Mouse (Mus musculus): ENCODE data around the gene Prkar2b. TPM values are rescaled to one million over a fixed set of nuclear protein-coding genes. Genes with fewer than 3 reads are reported as not detected.

Gene Prkar2b
- polyA plus RNA-seq, 1 experiment from 2014 or later: 12.7 TPM

- WGBS: 74% methylated on average over 10 of the region's 10 CpGs
- H3K4me3 ChIP-seq (ENCODE audit: low read length): no peak overlapping the region
- H3K27me3 ChIP-seq (replicated peaks; ENCODE audit: control insufficient read depth, insufficient read depth, low read length): no peaks in the 10 kb centered on the region
- no peak overlapping the region for H3K4me2 ChIP-seq (ENCODE audit: low read depth, low read length)
- no peak overlapping the region for H3K27ac ChIP-seq (ENCODE audit: low read length)
- no peaks in the 10 kb centered on the region for H3K9me3 ChIP-seq (ENCODE audit: control insufficient read depth, low read length)
- no peaks in the 10 kb centered on the region for H3K4me1 ChIP-seq (ENCODE audit: control insufficient read depth, insufficient read depth, low read length)
- ATAC-seq: no peak
- H3K36me3 ChIP-seq (ENCODE audit: control insufficient read depth, insufficient read depth, low read length): no peaks in the 10 kb centered on the region
- H3K9ac ChIP-seq (ENCODE audit: low read depth, low read length): no peak overlapping the region
These were observed 15.0 kb upstream of the Prkar2b start for GRCm38 (mm10) chr12:32075831-32076715.

GRCm38 (mm10) chr12:32074271-32074670 is 13.2 kb upstream of the Prkar2b start:
- H3K4me2 ChIP-seq (ENCODE audit: low read depth, low read length): no peak overlapping the region
- no peak overlapping the region for H3K4me3 ChIP-seq (ENCODE audit: low read length)
- H3K27ac ChIP-seq (ENCODE audit: low read length): no peak overlapping the region
- no peak for ATAC-seq
- H3K4me1 ChIP-seq (ENCODE audit: control insufficient read depth, insufficient read depth, low read length): no peaks in the 10 kb centered on the region
- H3K9ac ChIP-seq (ENCODE audit: low read depth, low read length): no peak overlapping the region
- no peaks in the 10 kb centered on the region for H3K27me3 ChIP-seq (replicated peaks; ENCODE audit: control insufficient read depth, insufficient read depth, low read length)
- no peaks in the 10 kb centered on the region for H3K9me3 ChIP-seq (ENCODE audit: control insufficient read depth, low read length)
- WGBS: 66% methylated on average over 6 of the region's 6 CpGs
- H3K36me3 ChIP-seq (ENCODE audit: control insufficient read depth, insufficient read depth, low read length): no peaks in the 10 kb centered on the region

- H3K9ac ChIP-seq (ENCODE audit: low read depth, low read length): no peak overlapping the region
- peaks cover 4% of the 10 kb centered on the region; the same call in 1 of the 2 replicates for H3K4me1 ChIP-seq (ENCODE audit: control insufficient read depth, insufficient read depth, low read length)
- no peak for ATAC-seq
- H3K36me3 ChIP-seq (ENCODE audit: control insufficient read depth, insufficient read depth, low read length): no peaks in the 10 kb centered on the region
- no peaks in the 10 kb centered on the region for H3K9me3 ChIP-seq (ENCODE audit: control insufficient read depth, low read length)
- no peak overlapping the region for H3K4me2 ChIP-seq (ENCODE audit: low read depth, low read length)
- 42% methylated on average over 5 of the region's 5 CpGs for WGBS
- no peaks in the 10 kb centered on the region for H3K27me3 ChIP-seq (replicated peaks; ENCODE audit: control insufficient read depth, insufficient read depth, low read length)
- no peak overlapping the region for H3K4me3 ChIP-seq (ENCODE audit: low read length)
- no peak overlapping the region for H3K27ac ChIP-seq (ENCODE audit: low read length)
These were observed 4.9 kb upstream of the Prkar2b start for GRCm38 (mm10) chr12:32066004-32066403.

GRCm38 (mm10) chr12:32060247-32061089 is 628 bp downstream of the Prkar2b start:
- WGBS: under 1% methylated on average over 50 of the region's 66 CpGs
- Histone ChIP-seq H3K4me3 (ENCODE audit: low read length) (peak overlapping the region; percentile 72), H3K9ac (ENCODE audit: low read depth, low read length) (peak overlapping the region; percentile 77), H3K4me1 (ENCODE audit: control insufficient read depth, insufficient read depth, low read length) (peaks cover 9% of the 10 kb centered on the region; the same call in 1 of the 2 replicates), H3K27ac (ENCODE audit: low read length) (peak overlapping the region; percentile 93), H3K9me3 (ENCODE audit: control insufficient read depth, low read length) (no peaks in the 10 kb centered on the region), H3K27me3 (replicated peaks; ENCODE audit: control insufficient read depth, insufficient read depth, low read length) (no peaks in the 10 kb centered on the region), H3K4me2 (ENCODE audit: low read depth, low read length) (peak overlapping the region; percentile 97), H3K36me3 (ENCODE audit: control insufficient read depth, insufficient read depth, low read length) (no peaks in the 10 kb centered on the region)
- ATAC-seq: peak; percentile 85

- Histone ChIP-seq H3K4me2 (ENCODE audit: low read depth, low read length) (peak overlapping the region; percentile 43), H3K27me3 (replicated peaks; ENCODE audit: control insufficient read depth, insufficient read depth, low read length) (no peaks in the 10 kb centered on the region), H3K9ac (ENCODE audit: low read depth, low read length) (peak overlapping the region; percentile 24; the same call in 1 of the 2 replicates), H3K36me3 (ENCODE audit: control insufficient read depth, insufficient read depth, low read length) (no peaks in the 10 kb centered on the region), H3K27ac (ENCODE audit: low read length) (no peak overlapping the region), H3K4me1 (ENCODE audit: control insufficient read depth, insufficient read depth, low read length) (peaks cover 9% of the 10 kb centered on the region; the same call in 1 of the 2 replicates), H3K9me3 (ENCODE audit: control insufficient read depth, low read length) (no peaks in the 10 kb centered on the region), H3K4me3 (ENCODE audit: low read length) (peak overlapping the region; percentile 19; the same call in 1 of the 2 replicates)
- no peak for ATAC-seq
- 37% methylated on average over 6 of the region's 6 CpGs for WGBS
These were observed 1.4 kb downstream of the Prkar2b start for GRCm38 (mm10) chr12:32059707-32060106.

- no peak overlapping the region for H3K27ac ChIP-seq (ENCODE audit: low read length)
- 79% methylated on average over 2 of the region's 2 CpGs for WGBS
- H3K9ac ChIP-seq (ENCODE audit: low read depth, low read length): no peak overlapping the region
- H3K4me3 ChIP-seq (ENCODE audit: low read length): no peak overlapping the region
- H3K27me3 ChIP-seq (replicated peaks; ENCODE audit: control insufficient read depth, insufficient read depth, low read length): no peaks in the 10 kb centered on the region
- no peak for ATAC-seq
- peaks cover 9% of the 10 kb centered on the region; the same call in 1 of the 2 replicates for H3K4me1 ChIP-seq (ENCODE audit: control insufficient read depth, insufficient read depth, low read length)
- H3K36me3 ChIP-seq (ENCODE audit: control insufficient read depth, insufficient read depth, low read length): no peaks in the 10 kb centered on the region
- H3K4me2 ChIP-seq (ENCODE audit: low read depth, low read length): no peak overlapping the region
- H3K9me3 ChIP-seq (ENCODE audit: control insufficient read depth, low read length): no peaks in the 10 kb centered on the region
These were observed 2.0 kb downstream of the Prkar2b start for GRCm38 (mm10) chr12:32059135-32059534.

GRCm38 (mm10) chr12:32057461-32058199 is 3.5 kb downstream of the Prkar2b start:
- Histone ChIP-seq H3K36me3 (ENCODE audit: control insufficient read depth, insufficient read depth, low read length) (no peaks in the 10 kb centered on the region), H3K4me2 (ENCODE audit: low read depth, low read length) (no peak overlapping the region), H3K4me3 (ENCODE audit: low read length) (no peak overlapping the region), H3K27me3 (replicated peaks; ENCODE audit: control insufficient read depth, insufficient read depth, low read length) (no peaks in the 10 kb centered on the region), H3K4me1 (ENCODE audit: control insufficient read depth, insufficient read depth, low read length) (peaks cover 9% of the 10 kb centered on the region; the same call in 1 of the 2 replicates), H3K27ac (ENCODE audit: low read length) (no peak overlapping the region), H3K9me3 (ENCODE audit: control insufficient read depth, low read length) (no peaks in the 10 kb centered on the region), H3K9ac (ENCODE audit: low read depth, low read length) (no peak overlapping the region)
- no peak for ATAC-seq
- 81% methylated on average over 12 of the region's 12 CpGs for WGBS

- no peaks in the 10 kb centered on the region for H3K36me3 ChIP-seq (ENCODE audit: control insufficient read depth, insufficient read depth, low read length)
- no peak for ATAC-seq
- WGBS: 98% methylated on average over 3 of the region's 3 CpGs
These were observed 5.3 kb downstream of the Prkar2b start for GRCm38 (mm10) chr12:32055797-32056196.

More at GRCm38 (mm10) chr12:32055797-32056196, 5.3 kb downstream of the Prkar2b start:
- Histone ChIP-seq H3K27ac (ENCODE audit: low read length) (no peak overlapping the region), H3K4me1 (ENCODE audit: control insufficient read depth, insufficient read depth, low read length) (peaks cover 6% of the 10 kb centered on the region; the same call in 1 of the 2 replicates), H3K9ac (ENCODE audit: low read depth, low read length) (no peak overlapping the region), H3K27me3 (replicated peaks; ENCODE audit: control insufficient read depth, insufficient read depth, low read length) (no peaks in the 10 kb centered on the region), H3K9me3 (ENCODE audit: control insufficient read depth, low read length) (no peaks in the 10 kb centered on the region), H3K4me3 (ENCODE audit: low read length) (no peak overlapping the region), H3K4me2 (ENCODE audit: low read depth, low read length) (no peak overlapping the region)

Measured in intestine, embryonic 16.5 days (tissue).